Mouse (Mus musculus): ENCODE data around the gene Mysm1. TPM values are rescaled to one million over a fixed set of nuclear protein-coding genes. Genes with fewer than 3 reads are reported as not detected.

Mysm1 gene
- 31.9 and 32.7 TPM in 2 replicates for polyA plus RNA-seq (2015; fragmentation: Nextera tagmentation; extraction: Ambion mirVana)

- Histone ChIP-seq H3K4me1 (peaks cover 19% of the 10 kb centered on the region), H3K27ac (peak within 1 kb of the TSS; percentile 76), H3K9me3 (replicated peaks) (no peaks in the 10 kb centered on the region), H3K36me3 (ENCODE audit: poor library complexity, severe bottlenecking) (peaks cover 20% of the 10 kb centered on the region), H3K9ac (peak within 1 kb of the TSS; percentile 90), H3K27me3 (no peaks in the 10 kb centered on the region), H3K4me2 (peak within 1 kb of the TSS; percentile 70), H3K4me3 (peak within 1 kb of the TSS; percentile 69)
- peak; percentile 100 for ATAC-seq
- under 1% methylated on average over 69 of the region's 69 CpGs for WGBS
Observed at GRCm38 (mm10) chr4:94978590-94979499, at the start of gene Mysm1. Gene Mysm1 (minus strand): TSS chr4:94979100.

GRCm38 (mm10) chr4:95025847-95026600 is 47.1 kb upstream of the Mysm1 start:
- Histone ChIP-seq H3K27me3 (no peaks in the 10 kb centered on the region), H3K9me3 (replicated peaks) (no peaks in the 10 kb centered on the region), H3K27ac (no peak overlapping the region), H3K9ac (no peak overlapping the region), H3K4me2 (no peak overlapping the region), H3K4me3 (no peak overlapping the region), H3K4me1 (no peaks in the 10 kb centered on the region), H3K36me3 (ENCODE audit: poor library complexity, severe bottlenecking) (no peaks in the 10 kb centered on the region)
- ATAC-seq = peak; percentile 78; the same call in 1 of the 2 replicates
- WGBS = 53% methylated on average over 16 of the region's 16 CpGs

- no peaks in the 10 kb centered on the region for H3K9me3 ChIP-seq (replicated peaks)
- no peaks in the 10 kb centered on the region for H3K4me1 ChIP-seq
- H3K4me2 ChIP-seq = no peak overlapping the region
- no peak for ATAC-seq
- 0 out of 2 replicates have a peak, but pooled peaks cover 5% of the 10 kb centered on the region for H3K27me3 ChIP-seq
- H3K36me3 ChIP-seq (ENCODE audit: poor library complexity, severe bottlenecking) = no peaks in the 10 kb centered on the region
- 86% methylated on average over 12 of the region's 12 CpGs for WGBS
- no peak overlapping the region for H3K4me3 ChIP-seq
- H3K9ac ChIP-seq = no peak overlapping the region
- H3K27ac ChIP-seq = no peak overlapping the region
Observed at GRCm38 (mm10) chr4:95023350-95023953, 44.6 kb upstream of the Mysm1 start.

- H3K27ac ChIP-seq = no peak overlapping the region
- no peak overlapping the region for H3K9ac ChIP-seq
- H3K4me3 ChIP-seq = no peak overlapping the region
- WGBS = 90% methylated on average over 12 of the region's 12 CpGs
- H3K9me3 ChIP-seq (replicated peaks) = no peaks in the 10 kb centered on the region
- H3K27me3 ChIP-seq = 0 out of 2 replicates have a peak, but pooled peaks cover 5% of the 10 kb centered on the region
- no peak for ATAC-seq
- H3K4me1 ChIP-seq = no peaks in the 10 kb centered on the region
- no peaks in the 10 kb centered on the region for H3K36me3 ChIP-seq (ENCODE audit: poor library complexity, severe bottlenecking)
- H3K4me2 ChIP-seq = no peak overlapping the region
Observed at GRCm38 (mm10) chr4:95021649-95022637, 43.0 kb upstream of the Mysm1 start.

- ATAC-seq = no peak
- H3K36me3 ChIP-seq (ENCODE audit: poor library complexity, severe bottlenecking) = no peaks in the 10 kb centered on the region
- no peak overlapping the region for H3K27ac ChIP-seq
- H3K4me3 ChIP-seq = no peak overlapping the region
- WGBS = 88% methylated on average over 2 of the region's 2 CpGs
- 0 out of 2 replicates have a peak, but pooled peaks cover 5% of the 10 kb centered on the region for H3K27me3 ChIP-seq
- no peak overlapping the region for H3K9ac ChIP-seq
- no peaks in the 10 kb centered on the region for H3K9me3 ChIP-seq (replicated peaks)
- no peaks in the 10 kb centered on the region for H3K4me1 ChIP-seq
- H3K4me2 ChIP-seq = no peak overlapping the region
Observed at GRCm38 (mm10) chr4:95020201-95020600, 41.3 kb upstream of the Mysm1 start.

- H3K9ac ChIP-seq = no peak overlapping the region
- H3K36me3 ChIP-seq (ENCODE audit: poor library complexity, severe bottlenecking) = no peaks in the 10 kb centered on the region
- no peak overlapping the region for H3K4me2 ChIP-seq
- 17% methylated on average over 7 of the region's 7 CpGs for WGBS
- ATAC-seq = no peak
- no peak overlapping the region for H3K4me3 ChIP-seq
- no peaks in the 10 kb centered on the region for H3K4me1 ChIP-seq
- H3K27ac ChIP-seq = no peak overlapping the region
- H3K27me3 ChIP-seq = 0 out of 2 replicates have a peak, but pooled peaks cover 5% of the 10 kb centered on the region
- no peaks in the 10 kb centered on the region for H3K9me3 ChIP-seq (replicated peaks)
Observed at GRCm38 (mm10) chr4:95018221-95018620, 39.3 kb upstream of the Mysm1 start.

GRCm38 (mm10) chr4:95012706-95013105 is 33.8 kb upstream of the Mysm1 start:
- Histone ChIP-seq H3K4me3 (no peak overlapping the region), H3K4me2 (no peak overlapping the region), H3K27ac (no peak overlapping the region), H3K9ac (no peak overlapping the region), H3K36me3 (ENCODE audit: poor library complexity, severe bottlenecking) (no peaks in the 10 kb centered on the region), H3K27me3 (no peaks in the 10 kb centered on the region), H3K4me1 (no peaks in the 10 kb centered on the region), H3K9me3 (replicated peaks) (no peaks in the 10 kb centered on the region)
- WGBS = 63% methylated on average over 1 of the region's 1 CpGs
- ATAC-seq = no peak

GRCm38 (mm10) chr4:95012256-95012655 is 33.4 kb upstream of the Mysm1 start:
- no peaks in the 10 kb centered on the region for H3K4me1 ChIP-seq
- H3K27ac ChIP-seq = no peak overlapping the region
- no peak overlapping the region for H3K9ac ChIP-seq
- no peaks in the 10 kb centered on the region for H3K36me3 ChIP-seq (ENCODE audit: poor library complexity, severe bottlenecking)
- no peak for ATAC-seq
- no peak overlapping the region for H3K4me3 ChIP-seq
- H3K9me3 ChIP-seq (replicated peaks) = no peaks in the 10 kb centered on the region
- H3K4me2 ChIP-seq = no peak overlapping the region
- H3K27me3 ChIP-seq = no peaks in the 10 kb centered on the region

- ATAC-seq = peak; percentile 83
- WGBS = 45% methylated on average over 13 of the region's 13 CpGs
Observed at GRCm38 (mm10) chr4:95008175-95009057, 29.5 kb upstream of the Mysm1 start.

GRCm38 (mm10) chr4:95007759-95008158 is 28.9 kb upstream of the Mysm1 start:
- H3K9ac ChIP-seq = no peak overlapping the region
- peak; percentile 74 for ATAC-seq

More at GRCm38 (mm10) chr4:95008175-95009057, 29.5 kb upstream of the Mysm1 start:
- H3K4me3 ChIP-seq = no peak overlapping the region
- H3K27me3 ChIP-seq = no peaks in the 10 kb centered on the region
- no peaks in the 10 kb centered on the region for H3K4me1 ChIP-seq
- H3K9ac ChIP-seq = no peak overlapping the region
- no peak overlapping the region for H3K27ac ChIP-seq
- H3K36me3 ChIP-seq (ENCODE audit: poor library complexity, severe bottlenecking) = no peaks in the 10 kb centered on the region
- H3K4me2 ChIP-seq = peak overlapping the region; percentile 10; the same call in 1 of the 2 replicates
- no peaks in the 10 kb centered on the region for H3K9me3 ChIP-seq (replicated peaks)

More at GRCm38 (mm10) chr4:95007759-95008158, 28.9 kb upstream of the Mysm1 start:
- WGBS = 45% methylated on average over 8 of the region's 8 CpGs
- no peak overlapping the region for H3K4me2 ChIP-seq
- no peak overlapping the region for H3K4me3 ChIP-seq
- no peak overlapping the region for H3K27ac ChIP-seq
- no peaks in the 10 kb centered on the region for H3K36me3 ChIP-seq (ENCODE audit: poor library complexity, severe bottlenecking)
- no peaks in the 10 kb centered on the region for H3K9me3 ChIP-seq (replicated peaks)
- no peaks in the 10 kb centered on the region for H3K27me3 ChIP-seq
- H3K4me1 ChIP-seq = no peaks in the 10 kb centered on the region

All from forebrain, embryonic 13.5 days (tissue).